Mouse (Mus musculus) stomach, postnatal 0 days (tissue): ENCODE measurements around the gene Rps6kb2.

ENCODE experiments used
- CTCF ChIP-seq: IDR thresholded peaks from 2 replicates; pipeline ENCODE4 v1.5.1; 2016; ENCODE audit warnings: antibody characterized with exemption, low read depth, mild to moderate bottlenecking, moderate library complexity
- EP300 ChIP-seq: optimal IDR thresholded peaks from 2 replicates; pipeline ENCODE3; 2016; ENCODE audit warnings: antibody characterized with exemption

DNA sequence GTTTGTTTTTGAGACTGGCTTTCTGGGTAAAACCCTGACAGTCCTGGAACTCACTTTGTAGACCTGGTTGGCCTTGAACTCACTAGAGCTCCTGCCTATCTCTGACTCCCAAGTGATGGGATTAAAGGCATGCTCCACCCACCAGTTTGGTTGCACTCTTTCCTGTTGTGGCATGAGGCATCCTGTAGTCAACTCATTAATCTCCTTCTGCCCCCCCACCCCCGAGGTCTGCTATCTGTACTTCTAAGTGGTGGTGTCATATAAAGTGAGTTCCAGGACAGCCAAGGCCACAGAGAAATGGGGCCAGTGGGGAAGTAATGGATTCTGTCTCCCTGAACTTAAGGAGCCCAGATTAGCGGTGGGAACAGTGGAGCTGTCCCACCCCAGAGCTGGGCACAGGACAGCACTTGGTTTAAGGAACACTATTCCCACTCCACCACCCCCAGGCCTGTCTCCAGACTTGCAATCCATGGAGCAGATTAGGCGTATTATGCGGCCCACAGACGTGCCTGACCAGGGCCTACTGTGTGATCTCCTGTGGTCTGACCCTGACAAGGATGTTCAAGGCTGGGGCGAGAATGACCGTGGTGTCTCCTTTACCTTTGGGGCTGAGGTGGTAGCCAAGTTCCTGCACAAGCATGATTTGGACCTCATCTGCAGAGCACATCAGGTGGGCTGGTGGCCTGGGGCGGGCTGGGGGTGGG lies 31.0 kb upstream of the Rps6kb2 start:
- no peak for TF ChIP-seq EP300
- no peak for TF ChIP-seq CTCF
